Mouse (Mus musculus) cerebral cortex, adult 2 months (tissue): ENCODE measurements around the gene Vdac1.

Experiments used
- WGBS: fragments of 180-500 bp; shearing (Covaris S2); methylation state at CpG from one replicate; pipeline ENCODE4 v1.1.7; 2018; 5-methylcytosine and 5-hydroxymethylcytosine counted together

The Vdac1 gene

DNA sequence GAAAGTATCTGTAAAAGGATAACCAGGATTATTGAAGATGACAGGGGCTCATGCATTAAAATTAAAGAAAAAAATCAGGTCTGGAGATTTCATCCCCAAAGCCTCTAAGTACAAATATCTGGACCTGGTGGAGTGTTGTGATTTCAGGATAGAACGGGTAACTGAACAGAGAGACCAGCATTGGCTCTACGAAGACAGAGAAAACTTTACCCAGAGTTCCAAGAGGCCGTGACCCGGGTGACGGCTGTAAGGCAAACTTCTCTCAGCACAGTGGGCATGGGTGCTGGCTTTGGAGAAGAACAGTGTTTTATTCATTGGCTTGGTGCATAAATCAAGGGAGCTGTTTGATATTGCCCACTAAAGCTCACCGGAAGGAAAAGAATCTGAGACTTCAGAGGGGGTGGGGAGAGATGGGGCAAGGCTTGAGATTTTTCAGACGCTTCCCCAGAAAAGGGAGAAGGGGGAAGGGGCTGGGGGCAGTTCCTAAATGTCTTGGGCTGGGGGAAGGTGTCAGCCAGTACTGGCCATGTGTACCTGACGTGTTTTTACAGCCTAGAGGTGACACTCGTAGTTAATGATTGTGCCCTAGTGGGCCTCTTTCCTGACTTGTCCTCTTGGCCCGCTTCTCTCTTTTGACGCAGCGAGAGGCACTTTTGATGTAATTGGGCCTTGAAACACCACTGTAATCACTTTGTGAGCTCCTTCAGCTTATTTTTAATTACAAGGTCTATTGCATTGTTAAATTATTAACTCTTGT, 59.8 kb downstream of the Vdac1 start:
- 74% methylated on average over 12 of the region's 12 CpGs for WGBS

- 27% methylated on average over 12 of the region's 12 CpGs for WGBS
Measured at GRCm38 (mm10) chr11:52421053-52421778, 60.6 kb downstream of the Vdac1 start.

DNA sequence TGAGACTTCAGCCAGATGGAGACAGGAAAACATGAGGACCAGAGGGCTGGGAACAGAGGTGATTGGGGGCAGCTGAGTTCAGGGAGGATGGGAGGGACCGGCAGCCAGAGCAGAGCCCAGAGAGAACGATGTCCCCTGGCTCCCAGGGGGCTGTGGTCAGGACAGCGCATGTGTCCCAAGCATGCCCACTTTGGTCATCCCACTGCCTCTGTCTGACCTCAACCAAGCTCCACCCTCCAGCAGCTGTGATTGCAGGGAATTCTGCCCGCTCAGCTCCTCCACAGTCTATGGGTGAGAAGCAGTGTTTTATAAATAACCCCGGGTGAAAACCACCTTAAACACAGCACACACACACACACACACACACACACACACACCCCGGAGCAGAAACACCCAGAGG, 68.8 kb downstream of the Vdac1 start:
- 63% methylated on average over 6 of the region's 6 CpGs for WGBS

DNA sequence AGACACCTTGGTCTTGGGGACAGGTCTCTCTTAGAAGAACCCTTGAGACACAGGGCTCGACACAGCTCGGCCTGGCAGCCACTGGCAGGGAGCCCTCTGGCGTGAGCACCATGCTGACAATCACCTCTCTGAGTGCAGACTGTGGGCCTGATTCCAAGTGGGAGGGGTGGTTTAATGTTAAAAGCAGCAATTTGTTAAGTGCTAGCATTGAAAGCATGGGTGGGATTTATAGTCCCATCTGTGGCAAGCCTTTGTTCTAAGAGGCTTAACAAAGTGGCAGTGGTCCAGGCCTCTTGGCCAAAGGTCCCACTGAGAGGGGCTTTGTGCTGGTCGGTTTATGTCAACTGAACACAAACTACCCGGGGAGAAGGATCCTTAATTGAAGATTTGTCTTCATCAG, 70.9 kb downstream of the Vdac1 start:
- WGBS: 47% methylated on average over 5 of the region's 5 CpGs

- WGBS: 82% methylated on average over 5 of the region's 5 CpGs
Measured at GRCm38 (mm10) chr11:52432148-52432547, 71.5 kb downstream of the Vdac1 start.

GRCm38 (mm10) chr11:52433076-52433796, 72.6 kb downstream of the Vdac1 start:
- 42% methylated on average over 8 of the region's 8 CpGs for WGBS

- 61% methylated on average over 2 of the region's 2 CpGs for WGBS
Measured at GRCm38 (mm10) chr11:52433797-52434195, 73.1 kb downstream of the Vdac1 start.

DNA sequence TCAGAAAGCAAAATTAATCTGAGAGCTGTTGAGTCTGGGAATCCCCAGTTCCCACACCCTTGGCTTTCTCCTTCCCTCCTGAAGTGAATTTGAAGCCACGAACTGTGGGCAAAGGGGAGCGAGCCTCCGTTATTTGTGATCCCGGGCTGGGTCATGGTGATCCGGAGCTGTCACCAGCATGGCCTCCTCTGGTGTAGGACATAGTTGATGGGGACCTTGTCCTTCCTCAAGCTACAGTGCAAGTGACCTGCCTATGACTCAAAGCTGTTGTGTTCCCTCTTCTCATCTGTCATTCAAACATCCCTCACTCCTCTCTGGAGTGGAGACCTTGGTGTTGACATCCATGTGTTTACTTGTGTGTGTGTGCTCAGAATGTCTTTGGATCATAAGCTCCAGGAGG, 74.8 kb downstream of the Vdac1 start:
- WGBS: 92% methylated on average over 5 of the region's 5 CpGs

GRCm38 (mm10) chr11:52437123-52437522, 76.5 kb downstream of the Vdac1 start:
- 25% methylated on average over 10 of the region's 10 CpGs for WGBS
